Mouse (Mus musculus): ENCODE measurements around the gene Kit.
A peak's percentile ranks its signal among the peaks of the same experiment; 100 is the strongest.

Gene Kit

GRCm38 (mm10) chr5:75632846-75633640 is 58.3 kb downstream of the Kit start:
- no peak for DNase-seq (ENCODE audit: low spot score in 2 of 2)

GRCm38 (mm10) chr5:75635385-75635784 is 60.7 kb downstream of the Kit start:
- DNase-seq (ENCODE audit: low spot score in 2 of 2): no peak

- DNase-seq (ENCODE audit: low spot score in 2 of 2): no peak
Measured at GRCm38 (mm10) chr5:75640637-75641036, 65.9 kb downstream of the Kit start.

GRCm38 (mm10) chr5:75647046-75647445 is 72.3 kb downstream of the Kit start:
- no peak for DNase-seq (ENCODE audit: low spot score in 2 of 2)

- DNase-seq (ENCODE audit: low spot score in 2 of 2): no peak
Measured at GRCm38 (mm10) chr5:75650566-75650965, 75.8 kb downstream of the Kit start.

GRCm38 (mm10) chr5:75653431-75653830 is 78.7 kb downstream of the Kit start:
- DNase-seq (ENCODE audit: low spot score in 2 of 2): no peak

GRCm38 (mm10) chr5:75658575-75658974 is 83.9 kb downstream of the Kit start:
- no peak for DNase-seq (ENCODE audit: low spot score in 2 of 2)

- DNase-seq (ENCODE audit: low spot score in 2 of 2): no peak
Measured at GRCm38 (mm10) chr5:75660342-75660741, 85.6 kb downstream of the Kit start.

- DNase-seq (ENCODE audit: low spot score in 2 of 2): no peak
Measured at GRCm38 (mm10) chr5:75662466-75662865, 87.8 kb downstream of the Kit start.

GRCm38 (mm10) chr5:75663768-75664167 is 89.1 kb downstream of the Kit start:
- DNase-seq (ENCODE audit: low spot score in 2 of 2): no peak

- no peak for DNase-seq (ENCODE audit: low spot score in 2 of 2)
Measured at GRCm38 (mm10) chr5:75667083-75667482, 92.4 kb downstream of the Kit start.

- no peak for DNase-seq (ENCODE audit: low spot score in 2 of 2)
Measured at GRCm38 (mm10) chr5:75671136-75671788, 96.5 kb downstream of the Kit start.

GRCm38 (mm10) chr5:75676024-75676423 is 101.3 kb downstream of the Kit start:
- DNase-seq (ENCODE audit: low spot score in 2 of 2): no peak

- no peak for DNase-seq (ENCODE audit: low spot score in 2 of 2)
Measured at GRCm38 (mm10) chr5:75679896-75680295, 105.2 kb downstream of the Kit start.

- no peak for DNase-seq (ENCODE audit: low spot score in 2 of 2)
Measured at GRCm38 (mm10) chr5:75695162-75695809, 120.6 kb downstream of the Kit start.

- no peak for DNase-seq (ENCODE audit: low spot score in 2 of 2)
Measured at GRCm38 (mm10) chr5:75696960-75697359, 122.2 kb downstream of the Kit start.

GRCm38 (mm10) chr5:75698556-75698955 is 123.8 kb downstream of the Kit start:
- no peak for DNase-seq (ENCODE audit: low spot score in 2 of 2)

- DNase-seq (ENCODE audit: low spot score in 2 of 2): no peak
Measured at GRCm38 (mm10) chr5:75699081-75699480, 124.4 kb downstream of the Kit start.

GRCm38 (mm10) chr5:75699516-75699915 is 124.8 kb downstream of the Kit start:
- DNase-seq (ENCODE audit: low spot score in 2 of 2): no peak

- DNase-seq (ENCODE audit: low spot score in 2 of 2): peak in 1 of 2 experiments; percentile 22
Measured at GRCm38 (mm10) chr5:75701662-75702061, 126.9 kb downstream of the Kit start.

GRCm38 (mm10) chr5:75702080-75702479 is 127.4 kb downstream of the Kit start:
- DNase-seq (ENCODE audit: low spot score in 2 of 2): no peak

- DNase-seq (ENCODE audit: low spot score in 2 of 2): no peak
Measured at GRCm38 (mm10) chr5:75704584-75705175, 130.0 kb downstream of the Kit start.

Data from urinary bladder, postnatal 4 days (tissue).